Mouse (Mus musculus) embryonic facial prominence, embryonic 15.5 days (tissue): ENCODE data around the gene Btbd18. TPM values are rescaled to one million over a fixed set of nuclear protein-coding genes. Genes with fewer than 3 reads are reported as not detected.

Experiments
- ATAC-seq: fragments of 200-750 bp; cut with Nextera tagmentation; 2 replicates; pipeline ENCODE4 v1.8.0; 2017; ENCODE audit warnings: low read depth, moderate TSS enrichment; ENCODE audit not compliant: insufficient number of reproducible peaks, low FRiP score, low TSS enrichment
- H3K27ac ChIP-seq: fragments of 300-500 bp; sonication (generic); replicated peaks from 2 replicates; pipeline ENCODE4 v1.5.1; 2015; ENCODE audit warnings: mild to moderate bottlenecking, inconsistent platforms
- H3K27me3 ChIP-seq: fragments of 300-500 bp; sonication (generic); 2 replicates; pipeline ENCODE4 v1.6.1; 2015; ENCODE audit warnings: inconsistent platforms
- H3K36me3 ChIP-seq: fragments of 300-500 bp; sonication (generic); 2 replicates; pipeline ENCODE4 v1.6.1; 2015; ENCODE audit warnings: mild to moderate bottlenecking, inconsistent platforms
- H3K4me1 ChIP-seq: fragments of 300-500 bp; sonication (generic); 2 replicates; pipeline ENCODE4 v1.6.1; 2015; ENCODE audit warnings: inconsistent platforms
- H3K4me2 ChIP-seq: fragments of 300-500 bp; sonication (generic); replicated peaks from 2 replicates; pipeline ENCODE4 v1.6.1; 2015; ENCODE audit warnings: mild to moderate bottlenecking, inconsistent platforms
- H3K4me3 ChIP-seq: fragments of 300-500 bp; sonication (generic); replicated peaks from 2 replicates; pipeline ENCODE4 v1.5.1; 2015; ENCODE audit warnings: mild to moderate bottlenecking, inconsistent platforms
- H3K9ac ChIP-seq: fragments of 300-500 bp; sonication (generic); 2 replicates; pipeline ENCODE4 v1.6.1; 2015; ENCODE audit warnings: inconsistent platforms
- H3K9me3 ChIP-seq: fragments of 300-500 bp; sonication (generic); replicated peaks from 2 replicates; pipeline ENCODE4 v1.6.1; 2016; ENCODE audit warnings: inconsistent platforms
- WGBS: fragments of 180-500 bp; shearing (Covaris S2); methylation state at CpG from one replicate; pipeline ENCODE4 v1.1.7; 2015; 5-methylcytosine and 5-hydroxymethylcytosine counted together
- polyA plus RNA-seq: library from polyadenylated mRNA; unstranded; fragments of >200 nt; fragmentation: Nextera tagmentation; extraction: Ambion mirVana; gene quantifications from 2 replicates; pipeline ENCODE4 v1.2.1, GENCODE M21; 2015

The Btbd18 gene
- 0.16 and 0.27 TPM in 2 replicates for polyA plus RNA-seq

DNA sequence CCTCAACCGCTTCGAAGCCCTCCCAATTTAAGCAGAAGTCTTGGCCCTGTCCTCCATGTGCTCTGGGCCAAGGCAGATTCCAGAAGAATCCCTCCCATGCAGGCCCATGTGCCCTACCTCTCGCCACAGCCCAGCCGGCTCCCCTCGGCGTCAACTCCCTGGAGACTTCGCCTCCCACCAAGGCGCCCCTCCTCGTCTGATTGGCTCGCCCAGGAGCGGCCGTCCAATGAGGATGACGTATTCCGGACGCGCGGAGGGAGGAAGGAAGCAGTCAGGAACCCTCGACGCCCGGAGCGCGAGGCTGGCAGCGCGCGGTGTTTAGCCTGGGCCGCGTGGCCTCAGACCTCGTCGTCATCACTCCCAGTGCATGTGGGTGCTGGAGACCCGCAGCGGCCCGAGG lies at the start of gene Btbd18:
Btbd18 (plus strand) TSS at position 274 of the 400 bp plus-strand sequence.
- WGBS, result 93% methylated on average over 32 of the region's 32 CpGs
- Histone ChIP-seq H3K4me3 (no peak within 1 kb of the TSS), H3K36me3 (no peaks in the 10 kb centered on the region)

DNA sequence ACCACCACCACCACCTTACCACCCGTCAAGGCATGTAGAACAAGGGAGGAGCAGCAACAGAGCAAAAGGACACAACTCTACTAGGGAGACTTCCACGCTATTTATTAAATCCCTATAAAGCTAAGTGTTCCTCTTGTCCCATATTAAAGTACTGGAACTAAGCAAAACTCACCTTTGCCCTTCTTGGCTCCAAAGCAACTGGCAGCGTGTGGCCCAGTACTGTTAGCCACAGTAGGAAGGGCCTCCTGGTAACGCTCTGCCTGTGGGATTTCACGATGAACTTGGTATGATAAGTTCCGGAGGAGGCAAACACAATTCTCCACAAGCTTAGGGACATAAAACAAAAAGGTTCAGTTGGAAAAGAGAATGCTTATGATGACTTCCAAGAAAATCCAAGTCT lies 46.1 kb upstream of the Btbd18 start:
- H3K36me3 ChIP-seq, result peaks cover 90% of the 10 kb centered on the region
- no peaks in the 10 kb centered on the region for H3K4me1 ChIP-seq
- no peaks in the 10 kb centered on the region for H3K27me3 ChIP-seq
- H3K27ac ChIP-seq, result no peak overlapping the region
- no peak overlapping the region for H3K4me3 ChIP-seq
- 96% methylated on average over 6 of the region's 6 CpGs for WGBS
- H3K4me2 ChIP-seq, result no peak overlapping the region
- no peak overlapping the region for H3K9ac ChIP-seq
- no peak for ATAC-seq
- no peaks in the 10 kb centered on the region for H3K9me3 ChIP-seq

More for the DNA sequence above, at the start of gene Btbd18:
- no peak for ATAC-seq
- Histone ChIP-seq H3K27ac (no peak within 1 kb of the TSS), H3K4me2 (no peak within 1 kb of the TSS), H3K4me1 (no peaks in the 10 kb centered on the region), H3K9me3 (no peaks in the 10 kb centered on the region), H3K9ac (no peak within 1 kb of the TSS), H3K27me3 (no peaks in the 10 kb centered on the region)

DNA sequence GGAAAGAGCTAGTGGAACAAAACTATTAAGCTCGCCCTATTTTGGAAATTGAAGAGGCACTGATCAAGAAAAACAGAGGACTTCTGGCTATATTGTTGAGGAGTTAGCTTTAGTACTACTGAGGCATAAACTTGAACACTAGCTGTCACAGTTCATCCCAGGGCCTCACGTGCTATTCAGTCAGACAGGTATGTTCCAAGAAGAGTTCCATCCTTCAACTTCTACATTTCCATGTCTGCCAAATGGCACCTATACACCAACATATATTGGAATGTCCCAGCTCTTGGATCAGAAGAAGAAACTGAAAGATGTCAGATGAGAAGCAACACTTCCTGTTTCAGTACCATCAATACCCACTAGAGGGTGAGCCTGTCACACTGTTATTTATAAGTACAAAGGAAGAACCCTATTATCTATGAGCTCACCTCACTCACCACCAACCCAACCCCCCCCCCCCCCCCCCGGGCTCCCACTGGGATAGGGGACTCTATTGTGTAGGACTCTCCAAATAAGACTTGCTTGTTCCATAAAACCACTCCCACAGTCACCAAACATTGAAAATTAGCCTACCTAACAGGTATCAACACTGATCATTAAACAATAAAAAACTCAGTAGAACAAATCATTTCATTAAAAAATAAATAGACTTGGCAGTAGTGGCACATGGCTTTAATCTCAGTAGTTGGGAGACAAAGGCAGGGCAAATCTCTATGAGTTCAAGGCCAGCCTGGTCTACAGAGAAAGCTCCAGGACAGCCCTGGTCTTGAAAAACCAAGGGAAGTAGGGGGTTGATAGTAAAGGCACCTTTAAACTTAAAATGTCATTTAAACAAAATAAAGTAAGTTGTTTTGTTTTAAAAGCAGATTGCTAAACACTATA lies 41.0 kb upstream of the Btbd18 start:
- H3K9ac ChIP-seq, result no peak overlapping the region
- no peak overlapping the region for H3K27ac ChIP-seq
- no peaks in the 10 kb centered on the region for H3K4me1 ChIP-seq
- H3K36me3 ChIP-seq, result peaks cover 65% of the 10 kb centered on the region
- 0 out of 2 replicates have a peak, but pooled peaks have one; percentile 57 for ATAC-seq
- H3K4me2 ChIP-seq, result no peak overlapping the region
- no peaks in the 10 kb centered on the region for H3K27me3 ChIP-seq
- no peaks in the 10 kb centered on the region for H3K9me3 ChIP-seq
- no peak overlapping the region for H3K4me3 ChIP-seq
- 64% methylated on average over 3 of the region's 3 CpGs for WGBS

DNA sequence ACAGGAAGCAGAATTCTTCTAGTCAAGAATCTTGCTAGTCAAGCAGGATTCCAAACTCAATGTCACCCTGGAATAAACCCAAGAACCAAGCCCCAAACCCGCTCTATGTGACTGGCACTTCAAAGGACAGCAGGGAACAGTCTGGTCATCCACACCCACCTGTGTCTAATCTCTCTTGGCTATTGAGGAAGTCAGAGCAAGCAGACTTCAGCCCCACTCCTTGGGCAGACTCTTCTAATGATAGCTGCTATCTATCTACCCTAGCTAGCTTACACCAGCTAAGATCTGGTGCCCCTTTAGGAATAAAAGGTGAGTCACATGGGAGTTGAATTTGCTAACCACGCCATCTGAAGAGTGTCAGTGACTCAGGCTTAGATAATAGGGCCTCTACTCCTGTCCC lies 40.0 kb upstream of the Btbd18 start:
- no peak overlapping the region for H3K27ac ChIP-seq
- no peak overlapping the region for H3K9ac ChIP-seq
- ATAC-seq, result no peak

DNA sequence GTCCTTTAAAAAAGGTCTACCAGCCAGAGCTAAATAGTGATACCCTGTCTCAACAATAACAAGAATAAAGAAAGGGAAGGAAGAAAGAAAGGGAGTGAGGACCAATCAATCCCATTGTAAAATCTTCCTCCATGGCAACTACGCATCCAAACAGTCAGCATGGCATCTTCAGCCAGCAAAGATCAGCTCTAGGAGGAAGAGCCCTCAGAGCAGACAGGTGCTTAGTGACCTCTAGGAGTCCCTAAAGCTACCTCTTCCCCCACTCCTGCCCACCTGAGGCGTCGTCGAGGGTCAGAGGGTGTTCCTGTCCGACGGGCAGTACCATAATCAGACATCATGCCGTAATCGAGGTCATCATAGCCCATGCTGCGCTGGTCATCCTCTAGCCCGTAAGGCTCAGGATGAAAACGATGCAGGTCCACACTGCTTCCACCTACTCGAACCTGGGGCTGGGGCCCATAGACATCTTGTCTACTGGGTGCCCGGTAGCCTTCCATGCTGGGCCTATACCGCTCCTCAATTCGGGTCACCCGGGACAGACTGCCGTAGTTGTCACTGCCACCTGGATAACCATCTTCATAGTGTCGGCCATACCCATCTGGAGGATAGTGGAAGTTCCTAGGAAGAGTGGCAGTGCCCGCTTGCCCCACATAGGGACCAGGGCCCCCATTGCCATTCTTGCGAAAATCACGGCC lies 39.1 kb upstream of the Btbd18 start:
- H3K4me1 ChIP-seq, result peaks cover 5% of the 10 kb centered on the region
- peaks cover 51% of the 10 kb centered on the region for H3K36me3 ChIP-seq
- 95% methylated on average over 21 of the region's 21 CpGs for WGBS
- no peaks in the 10 kb centered on the region for H3K27me3 ChIP-seq
- H3K9me3 ChIP-seq, result no peaks in the 10 kb centered on the region
- no peak overlapping the region for H3K27ac ChIP-seq
- ATAC-seq, result no peak
- no peak overlapping the region for H3K4me2 ChIP-seq
- no peak overlapping the region for H3K9ac ChIP-seq
- no peak overlapping the region for H3K4me3 ChIP-seq

More for the DNA sequence above, 40.0 kb upstream of the Btbd18 start:
- Histone ChIP-seq H3K9me3 (no peaks in the 10 kb centered on the region), H3K4me3 (no peak overlapping the region), H3K4me2 (no peak overlapping the region), H3K27me3 (no peaks in the 10 kb centered on the region), H3K4me1 (peaks cover 5% of the 10 kb centered on the region), H3K36me3 (peaks cover 59% of the 10 kb centered on the region)
- 77% methylated on average over 2 of the region's 2 CpGs for WGBS

DNA sequence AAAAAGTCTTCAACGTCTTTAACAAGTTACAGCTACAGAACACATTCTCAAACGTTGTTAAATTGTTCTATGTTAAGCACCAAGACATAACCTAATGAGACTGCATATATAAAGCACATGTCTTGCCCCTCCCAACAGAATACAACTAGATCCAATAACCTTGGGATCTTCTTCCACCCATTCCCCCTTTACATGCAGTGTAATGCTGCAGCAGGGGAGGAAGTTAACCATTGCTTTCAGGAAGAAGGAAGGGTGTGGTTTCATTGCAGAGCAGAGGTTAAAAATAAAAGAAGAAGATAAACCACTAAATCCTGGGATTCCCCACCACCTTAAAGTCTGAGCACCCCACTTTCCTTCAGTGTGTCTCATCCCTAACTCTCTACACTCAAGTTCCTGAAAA lies 36.2 kb upstream of the Btbd18 start:
- Histone ChIP-seq H3K4me3 (no peak overlapping the region), H3K9me3 (no peaks in the 10 kb centered on the region)

DNA sequence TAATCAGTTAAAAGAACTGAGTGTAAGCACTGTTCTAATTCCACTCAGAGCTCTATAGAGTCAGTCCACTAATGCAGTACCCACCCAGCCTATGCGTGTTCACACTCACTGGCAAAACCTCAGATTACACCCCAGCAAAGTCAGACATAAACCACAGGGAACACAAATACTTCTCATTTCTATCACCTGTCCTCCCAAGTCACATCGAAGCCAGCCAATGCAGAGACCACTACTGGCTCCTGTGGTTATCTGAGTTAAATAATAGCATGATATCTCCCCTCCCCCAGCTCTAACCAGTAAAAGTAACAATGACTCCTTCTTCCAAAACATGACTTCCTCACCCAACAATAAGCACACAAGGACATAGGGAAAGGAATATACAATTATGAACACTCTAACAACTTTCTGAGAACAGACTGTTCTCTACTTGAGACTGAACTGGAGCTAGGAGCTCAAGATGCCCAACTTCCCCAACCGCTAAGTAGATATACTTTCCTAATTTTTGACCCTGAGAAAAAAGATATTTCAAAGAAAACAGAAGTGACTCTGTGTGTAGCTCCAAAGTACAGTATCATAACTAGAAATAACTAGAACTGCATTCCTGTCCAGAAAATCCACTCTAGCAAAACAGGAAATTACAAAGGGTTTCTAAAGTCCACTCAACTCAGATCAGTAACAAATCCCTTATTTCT lies 35.3 kb upstream of the Btbd18 start:
- Histone ChIP-seq H3K4me3 (no peak overlapping the region), H3K4me1 (peaks cover 11% of the 10 kb centered on the region), H3K9me3 (no peaks in the 10 kb centered on the region), H3K4me2 (no peak overlapping the region), H3K27ac (no peak overlapping the region), H3K9ac (no peak overlapping the region), H3K27me3 (no peaks in the 10 kb centered on the region), H3K36me3 (peaks cover 25% of the 10 kb centered on the region)
- 81% methylated on average over 3 of the region's 3 CpGs for WGBS
- ATAC-seq, result no peak

More for the DNA sequence above, 36.2 kb upstream of the Btbd18 start:
- ATAC-seq, result no peak
- H3K4me2 ChIP-seq, result no peak overlapping the region
- H3K9ac ChIP-seq, result no peak overlapping the region
- no peak overlapping the region; the same call in 1 of the 2 replicates for H3K27ac ChIP-seq
- WGBS, result 63% methylated on average over 2 of the region's 2 CpGs
- peaks cover 25% of the 10 kb centered on the region for H3K36me3 ChIP-seq
- peaks cover 11% of the 10 kb centered on the region for H3K4me1 ChIP-seq
- no peaks in the 10 kb centered on the region for H3K27me3 ChIP-seq

DNA sequence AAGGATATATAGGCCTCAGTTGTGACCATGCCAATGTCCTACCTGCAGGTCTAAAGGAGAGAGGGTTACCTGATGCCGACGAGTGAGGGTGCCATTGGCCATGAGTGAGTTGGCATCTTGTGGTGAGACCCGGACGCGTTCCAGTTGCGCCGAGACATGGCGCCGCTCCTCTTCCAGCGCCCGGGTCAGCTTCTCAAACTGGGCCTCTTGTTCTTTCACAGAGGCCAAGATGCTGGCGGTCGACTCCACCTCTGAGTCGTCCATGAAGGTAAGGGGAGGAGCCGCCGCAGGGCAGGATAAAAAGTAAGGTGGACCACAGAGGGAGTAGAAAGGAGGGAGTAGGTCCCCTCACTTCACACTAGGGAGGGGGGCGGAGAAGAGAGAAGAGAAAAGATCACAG lies 34.7 kb upstream of the Btbd18 start:
- Histone ChIP-seq H3K9ac (no peak overlapping the region), H3K27me3 (no peaks in the 10 kb centered on the region), H3K4me3 (no peak overlapping the region), H3K27ac (no peak overlapping the region), H3K4me1 (peaks cover 11% of the 10 kb centered on the region), H3K4me2 (no peak overlapping the region), H3K36me3 (peaks cover 19% of the 10 kb centered on the region), H3K9me3 (no peaks in the 10 kb centered on the region)
- ATAC-seq, result no peak
- 89% methylated on average over 17 of the region's 17 CpGs for WGBS

DNA sequence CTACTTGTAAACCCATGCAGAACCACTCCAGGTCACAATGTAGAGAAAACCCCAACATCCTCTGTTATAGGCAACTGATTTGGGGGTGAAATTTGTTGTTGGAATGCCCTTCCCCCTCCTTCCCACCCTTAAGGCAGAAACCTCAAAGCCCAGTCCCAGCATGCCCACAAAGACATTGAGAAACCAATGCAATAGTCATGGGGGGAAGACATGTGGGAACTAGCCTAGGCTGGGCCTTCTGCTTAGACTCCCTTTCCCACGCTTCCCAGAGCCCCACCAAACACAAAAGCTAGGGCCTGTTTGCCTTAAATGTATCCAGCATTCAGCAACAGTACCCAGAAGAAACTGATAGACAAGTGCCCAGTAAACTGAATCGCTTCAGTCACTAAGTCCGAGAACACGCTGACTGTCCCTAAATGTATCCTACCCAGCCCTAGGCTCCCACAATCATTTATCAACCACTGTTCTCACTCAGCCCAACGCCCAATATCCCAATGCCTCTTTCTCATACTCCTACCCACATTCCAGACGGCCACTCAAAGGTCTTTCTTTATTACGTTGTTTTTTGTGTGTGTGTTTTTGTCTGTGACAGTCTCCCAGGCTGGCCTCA lies 32.4 kb upstream of the Btbd18 start:
- Histone ChIP-seq H3K4me1 (peaks cover 11% of the 10 kb centered on the region), H3K9me3 (no peaks in the 10 kb centered on the region), H3K27ac (peak overlapping the region; percentile 65), H3K4me3 (no peak overlapping the region), H3K4me2 (no peak overlapping the region), H3K9ac (no peak overlapping the region), H3K36me3 (0 out of 2 replicates have a peak, but pooled peaks cover 3% of the 10 kb centered on the region), H3K27me3 (no peaks in the 10 kb centered on the region)
- WGBS, result 71% methylated on average over 7 of the region's 7 CpGs
- ATAC-seq, result no peak

DNA sequence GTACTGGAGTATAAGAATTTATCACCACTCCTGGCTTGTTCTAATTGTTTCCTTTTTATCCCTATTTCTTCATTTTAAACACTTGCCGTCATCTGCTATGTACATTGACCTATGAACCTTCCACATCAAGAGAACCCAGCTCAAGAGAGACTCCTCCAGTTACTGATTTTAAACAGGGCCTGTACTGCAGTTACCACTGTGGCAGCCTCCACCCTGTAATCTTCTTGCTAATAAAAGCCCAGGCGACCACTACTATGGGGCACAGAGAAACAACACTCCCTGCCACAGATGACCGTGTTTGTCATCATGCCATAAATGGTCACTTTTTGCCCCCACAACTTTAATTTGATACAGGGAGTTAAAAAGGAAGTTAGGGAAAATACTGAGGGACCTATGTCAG lies 31.8 kb upstream of the Btbd18 start:
- Histone ChIP-seq H3K4me2 (no peak overlapping the region), H3K27ac (peak overlapping the region; percentile 65), H3K9me3 (no peaks in the 10 kb centered on the region), H3K9ac (no peak overlapping the region), H3K4me1 (peaks cover 11% of the 10 kb centered on the region), H3K27me3 (no peaks in the 10 kb centered on the region), H3K36me3 (0 out of 2 replicates have a peak, but pooled peaks cover 3% of the 10 kb centered on the region), H3K4me3 (no peak overlapping the region)
- 58% methylated on average over 3 of the region's 3 CpGs for WGBS
- no peak for ATAC-seq

DNA sequence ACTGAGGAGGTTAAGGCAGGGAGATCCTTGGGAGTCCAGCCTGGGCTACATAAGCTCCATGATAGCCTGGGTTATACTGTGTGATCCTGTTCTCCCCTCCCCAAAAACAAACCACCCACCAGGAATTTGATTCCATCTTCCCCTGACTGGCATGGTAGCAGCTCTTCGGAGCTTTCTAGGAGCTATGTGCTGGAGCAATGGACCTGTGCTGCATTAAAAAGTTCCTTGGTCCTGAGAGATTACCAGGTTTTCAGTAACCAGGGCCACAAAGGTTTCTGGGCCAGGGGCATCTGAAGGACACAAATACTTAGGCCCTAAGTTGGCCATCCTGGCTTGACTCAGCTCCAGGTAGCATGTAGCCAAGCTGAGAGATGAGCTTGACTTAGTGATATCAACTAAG lies 26.9 kb upstream of the Btbd18 start:
- Histone ChIP-seq H3K27me3 (no peaks in the 10 kb centered on the region), H3K4me1 (peaks cover 44% of the 10 kb centered on the region)
- 94% methylated on average over 1 of the region's 1 CpGs for WGBS

More for the DNA sequence above, 26.9 kb upstream of the Btbd18 start:
- no peaks in the 10 kb centered on the region for H3K36me3 ChIP-seq
- H3K9me3 ChIP-seq, result no peaks in the 10 kb centered on the region
- no peak overlapping the region for H3K4me2 ChIP-seq
- H3K27ac ChIP-seq, result no peak overlapping the region; the same call in 1 of the 2 replicates
- no peak overlapping the region for H3K4me3 ChIP-seq
- no peak for ATAC-seq
- H3K9ac ChIP-seq, result no peak overlapping the region
